Mouse (Mus musculus) midbrain, embryonic 16.5 days (tissue): ENCODE measurements at regions not wholly inside any gene's neighbourhood (a gene's known extent, or its start where the extent isn't known, plus 50 kb on each side); places are given as distances from the start of the nearest gene placed in this dataset.

Source experiments
- ATAC-seq: fragments of 200-750 bp; cut with Nextera tagmentation; 2 replicates; pipeline ENCODE4 v1.8.0; 2017; ENCODE audit warnings: moderate TSS enrichment
- H3K27ac ChIP-seq: fragments of 300-500 bp; sonication (generic); 2 replicates; pipeline ENCODE4 v1.5.1; 2014; ENCODE audit warnings: mild to moderate bottlenecking, low read length, mixed read lengths
- H3K27me3 ChIP-seq: fragments of 300-500 bp; sonication (generic); 2 replicates; pipeline ENCODE4 v1.6.1; 2014; ENCODE audit warnings: low read depth, low read length, mixed read lengths; ENCODE audit not compliant: control insufficient read depth, insufficient read depth
- H3K36me3 ChIP-seq: fragments of 300-500 bp; sonication (generic); 2 replicates; pipeline ENCODE4 v1.6.1; 2014; ENCODE audit warnings: mild to moderate bottlenecking, low read length, moderate library complexity, mixed read lengths; ENCODE audit not compliant: control insufficient read depth, insufficient read depth
- H3K4me1 ChIP-seq: fragments of 300-500 bp; sonication (generic); 2 replicates; pipeline ENCODE4 v1.6.1; 2014; ENCODE audit warnings: mild to moderate bottlenecking, low read length, mixed read lengths; ENCODE audit not compliant: control insufficient read depth, insufficient read depth
- H3K4me2 ChIP-seq: fragments of 300-500 bp; sonication (generic); 2 replicates; pipeline ENCODE4 v1.6.1; 2014; ENCODE audit warnings: mild to moderate bottlenecking, low read length, mixed read lengths
- H3K4me3 ChIP-seq: fragments of 300-500 bp; sonication (generic); 2 replicates; pipeline ENCODE4 v1.5.1; 2014; ENCODE audit warnings: low read depth, mild to moderate bottlenecking, low read length, moderate library complexity, mixed read lengths
- H3K9ac ChIP-seq: fragments of 300-500 bp; sonication (generic); 2 replicates; pipeline ENCODE4 v1.6.1; 2014; ENCODE audit warnings: low read depth, low read length, mixed read lengths
- H3K9me3 ChIP-seq: fragments of 300-500 bp; sonication (generic); replicated peaks from 2 replicates; pipeline ENCODE4 v1.6.1; 2014; ENCODE audit warnings: mild to moderate bottlenecking, low read length, mixed read lengths; ENCODE audit not compliant: control insufficient read depth, poor library complexity, severe bottlenecking
- WGBS: fragments of 180-500 bp; shearing (Covaris S2); extraction: QIAGEN DNeasy Blood & Tissue Kit; methylation state at CpG from one replicate; pipeline ENCODE4 v1.1.7; 2014; 5-methylcytosine and 5-hydroxymethylcytosine counted together

DNA sequence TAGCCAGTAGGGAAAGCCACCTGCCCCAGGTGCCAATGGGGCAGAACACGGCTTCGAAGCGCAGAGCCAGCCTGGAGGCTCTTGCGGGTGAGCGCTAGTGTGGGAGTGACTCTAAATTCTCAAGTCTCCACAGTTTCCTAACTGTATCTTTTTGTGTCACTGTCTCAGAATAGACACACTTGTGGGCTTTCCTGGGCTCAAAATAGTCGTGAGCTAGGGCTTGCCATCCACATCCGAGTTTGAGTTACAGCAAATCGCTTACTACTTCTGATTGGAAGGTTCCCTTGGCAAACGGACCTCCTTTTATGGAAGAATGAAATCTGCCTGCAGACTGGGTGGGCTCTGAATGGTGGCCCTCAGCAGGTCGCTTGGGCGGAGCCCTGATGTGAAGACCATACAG, 71.0 kb upstream of the Pmepa1 start:
- no peaks in the 10 kb centered on the region for H3K36me3 ChIP-seq
- H3K4me3 ChIP-seq: no peak overlapping the region
- ATAC-seq: no peak
- H3K4me1 ChIP-seq: no peaks in the 10 kb centered on the region
- H3K9ac ChIP-seq: no peak overlapping the region
- H3K9me3 ChIP-seq: no peaks in the 10 kb centered on the region; the same call in 1 of the 2 replicates
- no peaks in the 10 kb centered on the region for H3K27me3 ChIP-seq
- WGBS: 74% methylated on average over 11 of the region's 11 CpGs
- no peak overlapping the region for H3K4me2 ChIP-seq
- no peak overlapping the region for H3K27ac ChIP-seq

DNA sequence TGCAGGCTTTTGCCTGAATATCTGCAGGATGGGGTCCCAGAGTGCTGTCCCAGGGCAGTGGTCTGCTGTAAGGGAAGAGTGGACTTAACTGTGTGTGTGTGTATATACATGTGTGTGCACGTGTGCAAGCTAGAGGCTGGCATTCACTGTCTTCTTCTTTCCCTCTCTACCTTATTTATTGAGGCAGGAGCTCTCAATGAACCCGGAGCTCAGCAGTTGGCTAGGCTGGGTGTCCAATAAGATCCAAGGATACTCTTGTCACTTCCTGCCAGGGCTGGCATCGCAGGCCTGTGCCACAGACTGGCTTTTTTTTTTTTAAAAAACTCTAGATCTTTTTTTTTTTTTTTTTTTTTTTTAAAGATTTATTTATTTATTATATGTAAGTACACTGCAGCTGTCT, 72.4 kb upstream of the Pmepa1 start:
- H3K4me3 ChIP-seq: no peak overlapping the region
- ATAC-seq: no peak
- no peak overlapping the region for H3K9ac ChIP-seq
- no peaks in the 10 kb centered on the region; the same call in 1 of the 2 replicates for H3K4me1 ChIP-seq
- no peak overlapping the region for H3K4me2 ChIP-seq
- H3K36me3 ChIP-seq: no peaks in the 10 kb centered on the region
- no peaks in the 10 kb centered on the region for H3K27me3 ChIP-seq
- 94% methylated on average over 3 of the region's 3 CpGs for WGBS
- H3K27ac ChIP-seq: no peak overlapping the region
- H3K9me3 ChIP-seq: no peaks in the 10 kb centered on the region; the same call in 1 of the 2 replicates

DNA sequence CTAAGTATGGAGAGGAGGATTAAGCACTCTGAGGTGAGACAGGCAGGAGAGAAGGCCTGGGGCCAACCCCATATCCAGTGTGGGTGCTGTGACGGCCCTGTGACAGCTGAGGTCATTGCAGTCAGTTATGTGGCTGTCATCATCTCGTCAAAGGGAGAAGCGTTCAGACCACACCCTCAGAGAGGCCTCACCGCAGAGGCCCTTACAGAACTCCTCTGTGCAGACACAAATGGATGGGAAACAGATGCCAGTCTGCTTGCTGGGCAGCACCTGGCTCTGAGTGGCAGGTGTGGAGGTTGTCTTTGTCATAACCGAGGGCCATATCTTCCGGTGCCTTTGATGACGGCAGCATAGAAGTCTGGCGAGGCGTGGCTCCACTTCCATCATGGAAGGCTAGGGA, 73.2 kb upstream of the Pmepa1 start:
- no peaks in the 10 kb centered on the region; the same call in 1 of the 2 replicates for H3K4me1 ChIP-seq
- WGBS: 87% methylated on average over 9 of the region's 9 CpGs
- H3K4me2 ChIP-seq: no peak overlapping the region
- H3K27me3 ChIP-seq: no peaks in the 10 kb centered on the region
- H3K9ac ChIP-seq: no peak overlapping the region
- H3K36me3 ChIP-seq: no peaks in the 10 kb centered on the region
- H3K27ac ChIP-seq: no peak overlapping the region
- no peaks in the 10 kb centered on the region for H3K9me3 ChIP-seq
- ATAC-seq: no peak
- no peak overlapping the region for H3K4me3 ChIP-seq

DNA sequence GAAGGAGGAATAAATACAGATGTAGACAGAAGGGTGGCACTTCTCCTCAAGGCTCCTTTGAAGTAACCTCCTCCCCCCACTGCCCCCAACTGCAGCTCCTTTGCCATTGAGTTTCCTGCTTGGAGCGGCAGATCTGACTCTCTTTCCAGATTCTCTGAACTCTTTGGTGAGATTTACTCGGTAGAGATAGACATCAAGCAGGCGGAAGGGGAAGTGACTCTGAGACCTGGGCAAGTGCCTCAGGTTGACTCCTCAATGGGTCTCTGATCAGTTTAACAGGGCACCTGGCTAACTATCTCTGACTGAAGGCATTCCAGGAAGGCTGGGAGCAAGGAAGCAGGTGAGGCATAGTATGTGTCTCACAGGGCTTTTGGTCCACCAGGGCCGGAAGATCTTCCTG, 73.6 kb upstream of the Pmepa1 start:
- H3K27me3 ChIP-seq: no peaks in the 10 kb centered on the region
- H3K4me2 ChIP-seq: no peak overlapping the region
- ATAC-seq: no peak
- H3K27ac ChIP-seq: no peak overlapping the region
- no peaks in the 10 kb centered on the region; the same call in 1 of the 2 replicates for H3K4me1 ChIP-seq
- H3K36me3 ChIP-seq: no peaks in the 10 kb centered on the region
- H3K9ac ChIP-seq: no peak overlapping the region
- no peak overlapping the region for H3K4me3 ChIP-seq
- no peaks in the 10 kb centered on the region for H3K9me3 ChIP-seq
- WGBS: 92% methylated on average over 4 of the region's 4 CpGs

DNA sequence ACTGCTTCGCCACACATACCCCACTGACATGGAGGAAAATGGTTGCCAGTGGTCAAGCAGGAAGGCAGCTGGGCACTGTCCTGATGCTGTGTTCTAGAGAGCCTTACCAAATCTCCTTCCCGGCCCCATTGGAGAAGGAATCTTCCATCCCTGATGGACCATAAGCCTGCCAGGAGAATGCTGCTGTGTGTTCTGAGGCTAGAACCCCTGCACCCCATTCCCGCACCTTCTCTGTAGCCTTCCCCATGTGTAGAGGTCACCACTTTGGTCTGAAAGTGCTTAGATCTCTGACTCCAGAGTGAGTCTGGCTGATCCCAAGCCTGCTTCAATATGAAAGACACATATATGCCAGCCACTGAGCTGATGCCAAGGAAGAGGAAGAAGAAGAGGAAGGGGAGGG, 74.1 kb upstream of the Pmepa1 start:
- no peaks in the 10 kb centered on the region for H3K27me3 ChIP-seq
- no peak overlapping the region for H3K27ac ChIP-seq
- H3K36me3 ChIP-seq: no peaks in the 10 kb centered on the region
- no peaks in the 10 kb centered on the region; the same call in 1 of the 2 replicates for H3K4me1 ChIP-seq
- no peak overlapping the region for H3K9ac ChIP-seq
- H3K4me3 ChIP-seq: no peak overlapping the region
- WGBS: 91% methylated on average over 3 of the region's 3 CpGs
- no peak overlapping the region for H3K4me2 ChIP-seq
- no peaks in the 10 kb centered on the region for H3K9me3 ChIP-seq
- ATAC-seq: no peak

DNA sequence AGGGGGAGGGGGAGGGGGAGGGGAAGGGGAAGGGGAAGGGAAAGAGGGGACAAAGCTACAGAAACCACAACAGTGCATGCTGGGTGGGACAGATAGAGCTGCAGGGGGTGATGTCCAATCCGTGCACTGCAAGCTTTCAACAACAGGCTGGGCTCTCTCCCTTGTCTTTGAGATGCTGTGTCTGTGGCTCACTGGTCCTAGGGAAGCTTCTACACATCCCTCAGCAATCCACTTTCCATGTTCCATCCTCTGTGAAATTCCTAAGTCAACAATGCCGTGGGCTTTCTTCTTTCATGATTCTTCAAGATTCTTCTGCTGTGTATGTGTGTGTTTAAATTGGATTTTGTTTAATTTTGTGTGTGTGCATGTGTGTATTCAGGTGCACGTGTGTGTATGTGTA, 74.5 kb upstream of the Pmepa1 start:
- Histone ChIP-seq H3K36me3 (no peaks in the 10 kb centered on the region), H3K9me3 (no peaks in the 10 kb centered on the region), H3K27me3 (no peaks in the 10 kb centered on the region), H3K27ac (no peak overlapping the region), H3K4me2 (no peak overlapping the region), H3K9ac (no peak overlapping the region), H3K4me1 (no peaks in the 10 kb centered on the region; the same call in 1 of the 2 replicates), H3K4me3 (no peak overlapping the region)
- no peak for ATAC-seq
- 56% methylated on average over 3 of the region's 3 CpGs for WGBS

DNA sequence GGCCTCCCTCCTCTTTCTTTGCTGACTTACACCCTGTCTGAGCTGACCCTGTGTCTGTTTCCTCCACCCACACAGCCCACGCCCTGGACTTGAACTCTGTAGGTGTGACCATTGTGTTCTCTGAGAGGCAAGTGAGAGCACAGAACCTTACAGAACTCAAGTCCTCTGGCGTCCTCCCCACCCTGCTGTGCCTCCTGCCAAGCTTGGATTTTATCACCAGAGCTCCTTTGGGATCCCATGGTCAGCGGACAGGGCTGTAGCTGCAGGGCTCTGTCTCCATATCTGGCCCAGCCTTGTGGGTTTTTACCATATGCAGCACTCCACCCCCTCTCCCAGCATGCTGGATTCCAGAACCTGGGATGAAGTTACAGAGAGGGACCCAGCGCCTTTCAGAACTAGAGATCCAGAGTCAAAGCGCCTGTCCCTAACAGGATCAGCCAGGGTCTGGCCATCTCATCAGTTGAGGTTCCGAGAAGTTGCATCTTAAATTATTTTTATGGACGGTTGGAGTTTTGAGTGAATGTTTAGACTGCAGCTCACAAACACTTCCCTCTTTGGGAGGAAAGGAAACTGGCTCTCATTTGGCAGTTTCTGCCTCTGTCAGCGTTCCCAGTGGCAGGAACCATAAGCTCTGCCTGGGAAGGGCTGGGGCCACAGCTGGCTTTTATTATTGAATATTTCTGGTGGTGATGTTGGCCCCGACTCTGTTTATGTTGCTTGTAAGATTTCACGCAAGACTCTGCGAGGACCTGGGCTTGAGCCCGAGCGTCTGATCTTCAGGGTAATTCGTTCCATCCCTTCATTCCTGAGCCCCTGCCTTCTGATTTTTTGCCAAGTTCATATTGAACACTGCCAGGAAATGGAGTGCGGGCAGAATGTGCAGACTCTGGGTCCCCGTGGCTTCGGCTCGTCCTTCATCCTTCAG, 75.8 kb upstream of the Pmepa1 start:
- no peaks in the 10 kb centered on the region; the same call in 1 of the 2 replicates for H3K4me1 ChIP-seq
- no peak overlapping the region for H3K4me3 ChIP-seq
- no peak overlapping the region for H3K27ac ChIP-seq
- no peak overlapping the region for H3K9ac ChIP-seq
- no peaks in the 10 kb centered on the region for H3K27me3 ChIP-seq
- no peaks in the 10 kb centered on the region for H3K36me3 ChIP-seq
- H3K4me2 ChIP-seq: no peak overlapping the region
- peak; percentile 27; the same call in 1 of the 2 replicates for ATAC-seq
- WGBS: 69% methylated on average over 18 of the region's 18 CpGs
- H3K9me3 ChIP-seq: no peaks in the 10 kb centered on the region

DNA sequence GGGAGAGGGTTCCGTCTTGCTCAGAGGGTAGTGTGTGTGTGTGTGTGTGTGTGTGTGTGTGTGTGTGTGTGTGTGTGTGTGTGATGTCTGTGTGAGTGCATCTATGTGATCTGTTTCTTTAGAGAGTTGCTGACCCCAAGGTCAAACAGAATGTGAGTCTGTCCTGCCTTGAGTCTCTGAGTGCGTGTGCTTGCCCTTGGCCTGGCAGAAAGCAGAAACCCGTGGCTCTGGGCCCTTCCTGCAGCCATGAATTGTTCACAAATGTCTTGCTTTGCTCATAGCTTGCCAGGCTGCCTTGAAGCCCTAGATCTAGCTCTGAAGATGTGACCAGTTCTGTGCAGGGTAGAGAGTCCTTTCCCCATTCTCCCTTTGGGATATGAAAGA, 76.4 kb upstream of the Pmepa1 start:
- WGBS: 60% methylated on average over 3 of the region's 3 CpGs
- Histone ChIP-seq H3K4me2 (no peak overlapping the region), H3K4me3 (no peak overlapping the region), H3K36me3 (no peaks in the 10 kb centered on the region), H3K27ac (no peak overlapping the region), H3K9me3 (no peaks in the 10 kb centered on the region), H3K27me3 (no peaks in the 10 kb centered on the region), H3K4me1 (no peaks in the 10 kb centered on the region; the same call in 1 of the 2 replicates), H3K9ac (no peak overlapping the region)
- ATAC-seq: no peak

DNA sequence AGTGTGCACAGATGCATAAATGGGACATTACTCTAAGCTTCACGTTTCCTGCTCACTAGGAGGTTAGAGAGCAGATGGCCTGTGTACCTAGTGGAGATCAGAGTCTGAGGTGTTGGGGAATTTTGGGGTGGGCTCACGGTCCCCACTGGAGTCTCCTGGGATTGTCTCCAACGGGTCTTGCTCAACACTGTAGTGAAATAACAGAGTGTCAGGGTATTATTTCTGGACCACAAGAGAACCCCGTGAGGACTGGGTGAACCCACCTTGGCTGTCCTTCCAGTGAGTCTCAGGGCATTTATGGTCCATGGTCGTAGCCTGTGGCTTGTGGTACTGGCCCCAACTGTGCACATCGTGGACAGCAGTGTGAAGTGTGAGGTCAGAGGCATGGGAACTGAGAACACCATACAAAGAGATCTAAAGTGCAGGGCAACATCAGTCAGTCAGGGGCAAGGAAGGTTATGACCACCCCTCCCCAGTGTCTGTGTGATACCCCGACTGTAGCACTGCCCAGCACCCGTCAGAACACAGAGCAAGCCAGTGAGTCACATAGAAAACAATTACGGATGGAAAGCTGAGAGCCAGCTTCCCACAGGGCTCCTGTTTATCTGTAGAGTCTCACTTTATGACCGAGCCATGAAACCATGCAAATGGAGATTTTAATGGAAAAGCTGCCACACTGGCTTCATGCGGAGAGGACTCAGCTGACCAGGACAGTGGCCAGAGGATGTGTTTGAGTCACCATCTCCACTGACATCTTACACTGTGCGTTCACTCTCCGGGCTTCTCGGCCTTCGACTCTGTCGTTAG, 77.3 kb upstream of the Pmepa1 start:
- Histone ChIP-seq H3K4me1 (no peaks in the 10 kb centered on the region; the same call in 1 of the 2 replicates), H3K4me2 (no peak overlapping the region), H3K9ac (no peak overlapping the region), H3K36me3 (no peaks in the 10 kb centered on the region), H3K4me3 (no peak overlapping the region), H3K9me3 (no peaks in the 10 kb centered on the region), H3K27me3 (no peaks in the 10 kb centered on the region), H3K27ac (no peak overlapping the region)
- ATAC-seq: no peak
- 79% methylated on average over 16 of the region's 16 CpGs for WGBS
